Mouse (Mus musculus): ENCODE measurements around the gene Plxnb1.

GRCm38 (mm10) chr9:109127076-109127475 is 31.9 kb downstream of the Plxnb1 start:
- TF ChIP-seq CTCF (IDR thresholded peaks at IDR 0.05; ENCODE audit: low read depth, low read length) (no peak), POLR2A (IDR thresholded peaks at IDR 0.05; ENCODE audit: borderline replicate concordance, low read depth, low read length) (no peak)
